Mouse (Mus musculus) hindbrain, embryonic 12.5 days (tissue): ENCODE measurements at regions not wholly inside any gene's neighbourhood (a gene's known extent, or its start where the extent isn't known, plus 50 kb on each side); places are given as distances from the start of the nearest gene placed in this dataset.

ENCODE experiments used
- ATAC-seq: fragments of 200-750 bp; cut with Nextera tagmentation; 2 replicates; pipeline ENCODE4 v1.8.0; 2017; ENCODE audit warnings: moderate TSS enrichment; ENCODE audit not compliant: low FRiP score
- H3K27ac ChIP-seq: fragments of 300-500 bp; sonication (generic); 2 replicates; pipeline ENCODE4 v1.5.1; 2016; ENCODE audit warnings: mild to moderate bottlenecking
- H3K27me3 ChIP-seq: fragments of 300-500 bp; sonication (generic); 2 replicates; pipeline ENCODE4 v1.6.1; 2016; ENCODE audit warnings: mild to moderate bottlenecking
- H3K36me3 ChIP-seq: fragments of 300-500 bp; sonication (generic); 2 replicates; pipeline ENCODE4 v1.6.1; 2016; ENCODE audit warnings: mild to moderate bottlenecking
- H3K4me1 ChIP-seq: fragments of 300-500 bp; sonication (generic); 2 replicates; pipeline ENCODE4 v1.6.1; 2016
- H3K4me2 ChIP-seq: fragments of 300-500 bp; sonication (generic); replicated peaks from 2 replicates; pipeline ENCODE4 v1.6.1; 2016; ENCODE audit warnings: mild to moderate bottlenecking
- H3K4me3 ChIP-seq: fragments of 300-500 bp; sonication (generic); 2 replicates; pipeline ENCODE4 v1.5.1; 2016; ENCODE audit warnings: mild to moderate bottlenecking
- H3K9ac ChIP-seq: fragments of 300-500 bp; sonication (generic); 2 replicates; pipeline ENCODE4 v1.6.1; 2016; ENCODE audit warnings: mild to moderate bottlenecking, moderate library complexity
- H3K9me3 ChIP-seq: fragments of 300-500 bp; sonication (generic); replicated peaks from 2 replicates; pipeline ENCODE4 v1.6.1; 2016; ENCODE audit warnings: mild to moderate bottlenecking
- WGBS: fragments of 180-500 bp; shearing (Covaris S2); methylation state at CpG from one replicate; pipeline ENCODE4 v1.1.7; 2016; 5-methylcytosine and 5-hydroxymethylcytosine counted together

GRCm38 (mm10) chr3:50922347-50922746, 301.9 kb upstream of the Noct start:
- Histone ChIP-seq H3K27me3 (no peaks in the 10 kb centered on the region), H3K4me2 (no peak overlapping the region), H3K4me1 (peaks cover 5% of the 10 kb centered on the region; the same call in 1 of the 2 replicates), H3K27ac (no peak overlapping the region), H3K4me3 (no peak overlapping the region), H3K36me3 (no peaks in the 10 kb centered on the region), H3K9ac (no peak overlapping the region), H3K9me3 (no peaks in the 10 kb centered on the region)
- ATAC-seq: no peak
- WGBS: 91% methylated on average over 10 of the region's 10 CpGs

DNA sequence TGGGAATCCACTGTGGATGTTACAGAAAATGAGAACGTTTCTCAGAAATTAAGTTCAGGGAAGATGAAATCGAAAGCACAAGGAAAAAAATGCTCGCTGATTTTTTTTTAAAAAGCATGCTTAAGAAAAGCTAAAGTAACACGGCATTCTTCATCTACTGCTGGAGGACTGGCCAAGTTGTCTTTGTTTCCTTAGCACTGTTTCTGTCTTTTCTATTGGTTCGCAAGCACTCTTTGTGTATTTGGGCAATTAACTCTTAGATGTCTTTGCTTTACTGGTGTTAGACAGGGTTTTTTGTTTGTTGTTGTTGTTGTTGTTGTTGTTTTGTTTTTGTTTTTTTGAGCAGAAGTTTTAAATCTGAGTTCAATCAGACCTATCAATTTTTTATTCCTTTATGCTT, 301.4 kb upstream of the Noct start:
- no peak for ATAC-seq
- 76% methylated on average over 5 of the region's 5 CpGs for WGBS
- Histone ChIP-seq H3K4me1 (peaks cover 5% of the 10 kb centered on the region; the same call in 1 of the 2 replicates), H3K27me3 (no peaks in the 10 kb centered on the region), H3K9me3 (no peaks in the 10 kb centered on the region), H3K27ac (no peak overlapping the region), H3K9ac (no peak overlapping the region), H3K4me2 (no peak overlapping the region), H3K4me3 (no peak overlapping the region), H3K36me3 (no peaks in the 10 kb centered on the region)

- Histone ChIP-seq H3K9me3 (no peaks in the 10 kb centered on the region), H3K4me3 (no peak overlapping the region), H3K36me3 (no peaks in the 10 kb centered on the region), H3K4me2 (no peak overlapping the region), H3K4me1 (peaks cover 5% of the 10 kb centered on the region; the same call in 1 of the 2 replicates), H3K9ac (no peak overlapping the region), H3K27me3 (no peaks in the 10 kb centered on the region), H3K27ac (no peak overlapping the region)
- peak; percentile 88 for ATAC-seq
- 52% methylated on average over 7 of the region's 7 CpGs for WGBS
Observed at GRCm38 (mm10) chr3:50923327-50923726, 300.9 kb upstream of the Noct start.

- Histone ChIP-seq H3K27ac (no peak overlapping the region), H3K27me3 (no peaks in the 10 kb centered on the region), H3K4me1 (peaks cover 5% of the 10 kb centered on the region; the same call in 1 of the 2 replicates), H3K9me3 (no peaks in the 10 kb centered on the region), H3K4me2 (no peak overlapping the region), H3K4me3 (no peak overlapping the region), H3K36me3 (no peaks in the 10 kb centered on the region), H3K9ac (no peak overlapping the region)
- 90% methylated on average over 4 of the region's 4 CpGs for WGBS
- no peak for ATAC-seq
Observed at GRCm38 (mm10) chr3:50927318-50927717, 296.9 kb upstream of the Noct start.

DNA sequence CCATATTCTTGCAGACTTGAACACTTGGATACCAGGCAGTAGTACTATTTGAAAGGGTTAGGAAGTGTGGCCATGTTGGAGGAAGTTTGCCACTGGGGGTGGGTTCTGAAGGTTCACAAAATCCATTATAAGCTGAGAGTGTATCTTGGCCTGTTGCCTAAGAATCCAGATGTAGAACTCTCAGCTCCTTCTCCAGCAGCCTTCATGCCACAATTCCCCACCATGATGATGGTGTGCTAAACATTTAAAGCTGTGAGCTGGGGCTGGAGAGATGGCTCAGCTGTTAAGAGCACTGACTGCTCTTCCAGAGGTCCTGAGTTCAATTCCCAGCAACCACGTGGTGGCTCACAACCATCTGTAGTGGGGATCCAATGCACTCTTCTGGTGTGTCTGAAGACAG, 295.2 kb upstream of the Noct start:
- no peak overlapping the region for H3K4me2 ChIP-seq
- H3K9ac ChIP-seq: no peak overlapping the region
- no peaks in the 10 kb centered on the region for H3K9me3 ChIP-seq
- H3K27ac ChIP-seq: no peak overlapping the region
- H3K27me3 ChIP-seq: no peaks in the 10 kb centered on the region
- H3K4me3 ChIP-seq: no peak overlapping the region
- H3K36me3 ChIP-seq: no peaks in the 10 kb centered on the region
- whole genome bisulfite sequencing: 79% methylated on average over 1 of the region's 1 CpGs
- no peaks in the 10 kb centered on the region; the same call in 1 of the 2 replicates for H3K4me1 ChIP-seq
- no peak for ATAC-seq

DNA sequence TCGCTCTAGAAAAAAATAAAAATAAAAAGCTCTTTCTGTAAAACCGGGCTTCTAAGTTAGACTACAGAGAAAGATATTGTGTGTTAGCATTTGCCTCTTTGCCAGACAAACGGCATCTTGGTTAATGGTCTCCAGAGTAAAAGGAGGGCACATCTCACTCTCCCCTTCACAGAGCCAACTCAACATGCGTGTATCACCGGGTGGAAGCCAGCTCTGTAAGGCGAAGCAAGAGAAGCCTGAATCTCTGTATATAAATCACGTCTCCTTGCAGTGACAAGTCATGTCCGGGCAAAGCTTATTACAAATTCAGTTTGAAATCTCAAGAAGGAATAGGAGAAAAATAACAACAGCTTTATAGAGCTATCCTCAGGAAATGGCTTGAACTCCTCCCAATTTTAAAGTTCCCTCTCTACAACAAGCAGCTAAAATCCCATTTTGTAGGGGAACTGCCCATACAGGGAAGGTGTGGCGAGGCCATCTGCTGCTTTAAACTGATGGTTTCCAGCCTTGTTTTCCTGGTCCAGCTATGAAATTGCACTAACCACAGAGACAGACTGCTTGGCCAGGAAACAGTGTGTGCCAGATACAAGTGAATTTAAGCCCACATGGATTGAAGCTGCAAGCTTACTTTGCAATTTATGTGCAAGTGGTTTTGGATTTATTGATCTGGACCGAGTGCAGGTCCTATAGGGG, 291.7 kb upstream of the Noct start:
- Histone ChIP-seq H3K27me3 (no peaks in the 10 kb centered on the region), H3K27ac (no peak overlapping the region), H3K9me3 (no peaks in the 10 kb centered on the region), H3K9ac (no peak overlapping the region), H3K4me1 (no peaks in the 10 kb centered on the region; the same call in 1 of the 2 replicates), H3K4me3 (no peak overlapping the region), H3K36me3 (no peaks in the 10 kb centered on the region), H3K4me2 (no peak overlapping the region)
- no peak for ATAC-seq
- WGBS: 79% methylated on average over 10 of the region's 10 CpGs

GRCm38 (mm10) chr3:50933090-50933443, 291.2 kb upstream of the Noct start:
- H3K4me1 ChIP-seq: no peaks in the 10 kb centered on the region; the same call in 1 of the 2 replicates
- no peaks in the 10 kb centered on the region for H3K9me3 ChIP-seq
- no peak for ATAC-seq
- H3K36me3 ChIP-seq: no peaks in the 10 kb centered on the region
- H3K9ac ChIP-seq: no peak overlapping the region
- H3K4me2 ChIP-seq: no peak overlapping the region
- H3K27me3 ChIP-seq: no peaks in the 10 kb centered on the region
- WGBS: 68% methylated on average over 3 of the region's 3 CpGs
- H3K27ac ChIP-seq: no peak overlapping the region
- no peak overlapping the region for H3K4me3 ChIP-seq

GRCm38 (mm10) chr3:50939602-50940001, 284.6 kb upstream of the Noct start:
- H3K4me2 ChIP-seq: no peak overlapping the region
- no peaks in the 10 kb centered on the region for H3K4me1 ChIP-seq
- no peaks in the 10 kb centered on the region for H3K9me3 ChIP-seq
- H3K36me3 ChIP-seq: no peaks in the 10 kb centered on the region
- no peak overlapping the region for H3K4me3 ChIP-seq
- 77% methylated on average over 5 of the region's 5 CpGs for whole genome bisulfite sequencing
- no peak overlapping the region for H3K27ac ChIP-seq
- ATAC-seq: no peak
- H3K9ac ChIP-seq: no peak overlapping the region
- H3K27me3 ChIP-seq: no peaks in the 10 kb centered on the region

GRCm38 (mm10) chr3:50940656-50941055, 283.6 kb upstream of the Noct start:
- Histone ChIP-seq H3K36me3 (no peaks in the 10 kb centered on the region), H3K4me2 (no peak overlapping the region), H3K9me3 (no peaks in the 10 kb centered on the region), H3K27ac (no peak overlapping the region), H3K9ac (no peak overlapping the region), H3K27me3 (no peaks in the 10 kb centered on the region), H3K4me3 (no peak overlapping the region), H3K4me1 (no peaks in the 10 kb centered on the region)
- no peak for ATAC-seq
- 72% methylated on average over 3 of the region's 3 CpGs for WGBS

DNA sequence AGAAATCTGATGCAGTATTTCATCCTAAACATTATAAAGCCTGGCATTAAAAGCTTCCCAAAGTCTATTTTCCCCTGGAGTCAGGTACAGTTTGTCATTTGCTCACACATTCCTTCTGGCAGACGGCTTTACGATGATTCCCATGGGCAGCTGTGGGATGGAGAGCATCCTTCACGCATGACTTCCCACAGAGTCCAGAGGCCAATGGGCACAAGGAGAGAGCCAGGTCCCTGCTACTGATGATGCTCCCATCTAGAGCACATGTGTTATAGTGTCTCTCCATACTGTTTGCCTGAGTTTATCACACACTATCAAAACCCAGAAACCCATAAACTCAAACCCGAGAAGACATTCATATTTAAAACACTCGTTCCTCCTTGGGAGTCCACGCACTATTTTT, 270.8 kb upstream of the Noct start:
- no peak overlapping the region for H3K4me3 ChIP-seq
- H3K4me2 ChIP-seq: no peak overlapping the region
- no peak overlapping the region for H3K27ac ChIP-seq
- no peaks in the 10 kb centered on the region for H3K36me3 ChIP-seq
- WGBS: 80% methylated on average over 6 of the region's 6 CpGs
- H3K9me3 ChIP-seq: no peaks in the 10 kb centered on the region
- H3K27me3 ChIP-seq: no peaks in the 10 kb centered on the region
- H3K4me1 ChIP-seq: no peaks in the 10 kb centered on the region
- ATAC-seq: no peak
- H3K9ac ChIP-seq: no peak overlapping the region

DNA sequence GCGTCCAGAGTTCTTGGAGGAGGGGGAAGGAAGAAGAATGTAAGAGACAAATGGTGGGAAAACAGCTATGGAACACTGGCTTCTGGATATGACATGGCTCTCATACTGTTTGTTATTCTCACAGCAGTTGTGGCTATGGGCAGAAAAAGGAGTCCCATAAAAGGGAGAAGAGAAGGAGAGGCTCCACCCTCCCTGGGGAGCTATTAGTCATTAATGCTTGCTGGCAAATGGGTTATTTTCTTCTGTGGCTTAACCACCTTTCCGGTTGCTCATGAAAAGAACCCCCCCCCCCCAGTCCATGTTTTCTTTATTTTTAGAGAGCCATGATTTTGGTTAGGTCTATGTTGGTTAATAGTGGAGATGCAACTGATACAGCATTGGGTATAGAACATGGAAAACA, 253.9 kb upstream of the Noct start:
- H3K9ac ChIP-seq: no peak overlapping the region
- H3K4me1 ChIP-seq: no peaks in the 10 kb centered on the region
- 87% methylated on average over 2 of the region's 2 CpGs for WGBS
- H3K36me3 ChIP-seq: no peaks in the 10 kb centered on the region
- H3K27ac ChIP-seq: no peak overlapping the region
- H3K4me2 ChIP-seq: no peak overlapping the region
- no peak for ATAC-seq
- H3K27me3 ChIP-seq: no peaks in the 10 kb centered on the region
- no peak overlapping the region for H3K4me3 ChIP-seq
- H3K9me3 ChIP-seq: no peaks in the 10 kb centered on the region

- Histone ChIP-seq H3K4me1 (no peaks in the 10 kb centered on the region), H3K9me3 (no peaks in the 10 kb centered on the region), H3K27me3 (no peaks in the 10 kb centered on the region), H3K27ac (no peak overlapping the region), H3K4me3 (no peak overlapping the region), H3K36me3 (no peaks in the 10 kb centered on the region), H3K9ac (no peak overlapping the region), H3K4me2 (no peak overlapping the region)
- 80% methylated on average over 6 of the region's 6 CpGs for WGBS
- ATAC-seq: 0 out of 2 replicates have a peak, but pooled peaks have one; percentile 26
Observed at GRCm38 (mm10) chr3:50973081-50973480, 251.2 kb upstream of the Noct start.

DNA sequence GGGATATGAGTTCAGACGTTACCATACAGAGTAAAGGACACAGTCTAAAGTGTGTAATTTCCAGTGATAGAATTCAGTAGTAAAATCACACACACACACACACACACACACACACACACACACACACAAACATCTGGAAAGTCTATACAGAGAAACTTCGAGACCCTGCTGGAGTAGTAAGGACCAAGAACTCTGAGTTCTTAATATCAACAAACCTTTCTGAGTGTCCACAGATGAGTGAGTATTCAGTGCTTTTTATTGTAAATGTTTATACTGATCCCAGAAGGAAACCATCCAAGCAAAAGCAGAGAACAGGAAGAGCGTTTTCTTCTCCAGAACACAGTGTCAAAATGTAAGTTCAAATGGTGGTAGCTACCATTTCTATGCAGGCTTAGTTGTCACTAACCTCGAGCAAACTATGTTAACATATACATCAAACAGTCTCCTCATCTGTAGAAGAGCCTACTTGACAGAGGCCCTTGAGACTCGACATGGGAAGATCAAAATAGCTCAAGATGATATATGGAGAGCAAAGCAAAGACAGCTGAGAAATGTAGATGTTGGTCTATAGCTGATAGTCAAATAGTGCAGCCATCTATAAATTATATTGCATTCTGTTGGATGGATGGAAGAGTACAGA, 248.0 kb upstream of the Noct start:
- 86% methylated on average over 5 of the region's 5 CpGs for WGBS
- no peak for ATAC-seq
- H3K9me3 ChIP-seq: no peaks in the 10 kb centered on the region

More for the DNA sequence above, 248.0 kb upstream of the Noct start:
- Histone ChIP-seq H3K4me3 (no peak overlapping the region), H3K4me2 (no peak overlapping the region), H3K4me1 (no peaks in the 10 kb centered on the region), H3K9ac (no peak overlapping the region), H3K27me3 (no peaks in the 10 kb centered on the region), H3K36me3 (no peaks in the 10 kb centered on the region), H3K27ac (no peak overlapping the region)
